Mouse (Mus musculus): ENCODE measurements at regions not wholly inside any gene's neighbourhood (a gene's known extent, or its start where the extent isn't known, plus 50 kb on each side); places are given as distances from the start of the nearest gene placed in this dataset.
A peak's percentile ranks its signal among the peaks of the same experiment; 100 is the strongest.

GRCm38 (mm10) chr2:7840612-7841011, 331.2 kb upstream of the Celf2 start:
- WGBS = 90% methylated on average over 1 of the region's 1 CpGs
- Histone ChIP-seq H3K9me3 (ENCODE audit: low read length) (no peaks in the 10 kb centered on the region), H3K9ac (replicated peaks; ENCODE audit: low read length) (no peak overlapping the region), H3K27me3 (ENCODE audit: insufficient read depth, low read length) (no peaks in the 10 kb centered on the region), H3K27ac (ENCODE audit: low read length) (no peak overlapping the region), H3K4me3 (ENCODE audit: low read length) (no peak overlapping the region), H3K4me1 (ENCODE audit: insufficient read depth, low read length) (no peaks in the 10 kb centered on the region), H3K4me2 (replicated peaks; ENCODE audit: low read depth, low read length) (no peak overlapping the region), H3K36me3 (ENCODE audit: insufficient read depth, low read length) (no peaks in the 10 kb centered on the region)
- no peak for ATAC-seq (ENCODE audit: low FRiP score, low TSS enrichment)

GRCm38 (mm10) chr2:7837877-7838276, 328.5 kb upstream of the Celf2 start:
- H3K27ac ChIP-seq (ENCODE audit: low read length) = no peak overlapping the region
- H3K27me3 ChIP-seq (ENCODE audit: insufficient read depth, low read length) = no peaks in the 10 kb centered on the region
- no peak overlapping the region for H3K9ac ChIP-seq (replicated peaks; ENCODE audit: low read length)
- peak; percentile 54; the same call in 1 of the 2 replicates for ATAC-seq (ENCODE audit: low FRiP score, low TSS enrichment)
- 30% methylated on average over 3 of the region's 3 CpGs for WGBS
- H3K9me3 ChIP-seq (ENCODE audit: low read length) = no peaks in the 10 kb centered on the region
- no peaks in the 10 kb centered on the region for H3K36me3 ChIP-seq (ENCODE audit: insufficient read depth, low read length)
- no peak overlapping the region for H3K4me2 ChIP-seq (replicated peaks; ENCODE audit: low read depth, low read length)
- no peak overlapping the region for H3K4me3 ChIP-seq (ENCODE audit: low read length)
- H3K4me1 ChIP-seq (ENCODE audit: insufficient read depth, low read length) = no peaks in the 10 kb centered on the region

GRCm38 (mm10) chr2:7831239-7831638, 321.9 kb upstream of the Celf2 start:
- Histone ChIP-seq H3K4me2 (replicated peaks; ENCODE audit: low read depth, low read length) (no peak overlapping the region), H3K27me3 (ENCODE audit: insufficient read depth, low read length) (no peaks in the 10 kb centered on the region), H3K4me1 (ENCODE audit: insufficient read depth, low read length) (no peaks in the 10 kb centered on the region), H3K27ac (ENCODE audit: low read length) (no peak overlapping the region), H3K4me3 (ENCODE audit: low read length) (no peak overlapping the region), H3K9ac (replicated peaks; ENCODE audit: low read length) (no peak overlapping the region), H3K9me3 (ENCODE audit: low read length) (no peaks in the 10 kb centered on the region), H3K36me3 (ENCODE audit: insufficient read depth, low read length) (no peaks in the 10 kb centered on the region)
- WGBS = 77% methylated on average over 4 of the region's 4 CpGs
- no peak for ATAC-seq (ENCODE audit: low FRiP score, low TSS enrichment)

- no peaks in the 10 kb centered on the region for H3K4me1 ChIP-seq (ENCODE audit: insufficient read depth, low read length)
- no peak for ATAC-seq (ENCODE audit: low FRiP score, low TSS enrichment)
- H3K9me3 ChIP-seq (ENCODE audit: low read length) = no peaks in the 10 kb centered on the region
- no peak overlapping the region for H3K27ac ChIP-seq (ENCODE audit: low read length)
- no peaks in the 10 kb centered on the region for H3K27me3 ChIP-seq (ENCODE audit: insufficient read depth, low read length)
- H3K4me2 ChIP-seq (replicated peaks; ENCODE audit: low read depth, low read length) = no peak overlapping the region
- no peaks in the 10 kb centered on the region for H3K36me3 ChIP-seq (ENCODE audit: insufficient read depth, low read length)
- no peak overlapping the region for H3K4me3 ChIP-seq (ENCODE audit: low read length)
- H3K9ac ChIP-seq (replicated peaks; ENCODE audit: low read length) = no peak overlapping the region
- WGBS = 69% methylated on average over 7 of the region's 7 CpGs
Observed at GRCm38 (mm10) chr2:7826272-7826671, 316.9 kb upstream of the Celf2 start.

GRCm38 (mm10) chr2:7796415-7796814, 287.1 kb upstream of the Celf2 start:
- Histone ChIP-seq H3K4me3 (ENCODE audit: low read length) (no peak overlapping the region), H3K27ac (ENCODE audit: low read length) (no peak overlapping the region), H3K4me2 (replicated peaks; ENCODE audit: low read depth, low read length) (no peak overlapping the region), H3K36me3 (ENCODE audit: insufficient read depth, low read length) (no peaks in the 10 kb centered on the region), H3K27me3 (ENCODE audit: insufficient read depth, low read length) (no peaks in the 10 kb centered on the region), H3K9me3 (ENCODE audit: low read length) (no peaks in the 10 kb centered on the region), H3K9ac (replicated peaks; ENCODE audit: low read length) (no peak overlapping the region), H3K4me1 (ENCODE audit: insufficient read depth, low read length) (no peaks in the 10 kb centered on the region)
- WGBS = 59% methylated on average over 2 of the region's 2 CpGs
- ATAC-seq (ENCODE audit: low FRiP score, low TSS enrichment) = no peak

GRCm38 (mm10) chr2:7792456-7793145, 283.2 kb upstream of the Celf2 start:
- Histone ChIP-seq H3K4me2 (replicated peaks; ENCODE audit: low read depth, low read length) (no peak overlapping the region), H3K27ac (ENCODE audit: low read length) (no peak overlapping the region), H3K9me3 (ENCODE audit: low read length) (no peaks in the 10 kb centered on the region), H3K4me1 (ENCODE audit: insufficient read depth, low read length) (no peaks in the 10 kb centered on the region), H3K9ac (replicated peaks; ENCODE audit: low read length) (no peak overlapping the region), H3K4me3 (ENCODE audit: low read length) (no peak overlapping the region), H3K36me3 (ENCODE audit: insufficient read depth, low read length) (no peaks in the 10 kb centered on the region), H3K27me3 (ENCODE audit: insufficient read depth, low read length) (no peaks in the 10 kb centered on the region)
- peak; percentile 51; the same call in 1 of the 2 replicates for ATAC-seq (ENCODE audit: low FRiP score, low TSS enrichment)
- 60% methylated on average over 2 of the region's 2 CpGs for WGBS

GRCm38 (mm10) chr2:7778610-7779009, 269.2 kb upstream of the Celf2 start:
- Histone ChIP-seq H3K27ac (ENCODE audit: low read length) (no peak overlapping the region), H3K4me1 (ENCODE audit: insufficient read depth, low read length) (no peaks in the 10 kb centered on the region), H3K9me3 (ENCODE audit: low read length) (no peaks in the 10 kb centered on the region), H3K27me3 (ENCODE audit: insufficient read depth, low read length) (no peaks in the 10 kb centered on the region), H3K4me2 (replicated peaks; ENCODE audit: low read depth, low read length) (no peak overlapping the region), H3K9ac (replicated peaks; ENCODE audit: low read length) (no peak overlapping the region), H3K36me3 (ENCODE audit: insufficient read depth, low read length) (no peaks in the 10 kb centered on the region), H3K4me3 (ENCODE audit: low read length) (no peak overlapping the region)
- no peak for ATAC-seq (ENCODE audit: low FRiP score, low TSS enrichment)
- WGBS = 61% methylated on average over 2 of the region's 2 CpGs

GRCm38 (mm10) chr2:7734097-7734730, 224.9 kb upstream of the Celf2 start:
- Histone ChIP-seq H3K27me3 (ENCODE audit: insufficient read depth, low read length) (no peaks in the 10 kb centered on the region), H3K27ac (ENCODE audit: low read length) (no peak overlapping the region), H3K4me3 (ENCODE audit: low read length) (no peak overlapping the region), H3K4me2 (replicated peaks; ENCODE audit: low read depth, low read length) (no peak overlapping the region), H3K9ac (replicated peaks; ENCODE audit: low read length) (no peak overlapping the region), H3K9me3 (ENCODE audit: low read length) (no peaks in the 10 kb centered on the region), H3K4me1 (ENCODE audit: insufficient read depth, low read length) (no peaks in the 10 kb centered on the region), H3K36me3 (ENCODE audit: insufficient read depth, low read length) (no peaks in the 10 kb centered on the region)
- WGBS = 47% methylated on average over 8 of the region's 8 CpGs
- ATAC-seq (ENCODE audit: low FRiP score, low TSS enrichment) = no peak

GRCm38 (mm10) chr2:7730960-7731359, 221.6 kb upstream of the Celf2 start:
- WGBS = 83% methylated on average over 1 of the region's 1 CpGs
- Histone ChIP-seq H3K27ac (ENCODE audit: low read length) (no peak overlapping the region), H3K27me3 (ENCODE audit: insufficient read depth, low read length) (no peaks in the 10 kb centered on the region)

GRCm38 (mm10) chr2:7722283-7722935, 213.0 kb upstream of the Celf2 start:
- Histone ChIP-seq H3K9me3 (ENCODE audit: low read length) (no peaks in the 10 kb centered on the region), H3K27me3 (ENCODE audit: insufficient read depth, low read length) (no peaks in the 10 kb centered on the region), H3K27ac (ENCODE audit: low read length) (no peak overlapping the region), H3K4me3 (ENCODE audit: low read length) (no peak overlapping the region), H3K36me3 (ENCODE audit: insufficient read depth, low read length) (no peaks in the 10 kb centered on the region), H3K9ac (replicated peaks; ENCODE audit: low read length) (no peak overlapping the region), H3K4me1 (ENCODE audit: insufficient read depth, low read length) (no peaks in the 10 kb centered on the region), H3K4me2 (replicated peaks; ENCODE audit: low read depth, low read length) (no peak overlapping the region)
- 76% methylated on average over 10 of the region's 10 CpGs for WGBS
- ATAC-seq (ENCODE audit: low FRiP score, low TSS enrichment) = peak; percentile 80; the same call in 1 of the 2 replicates

More at GRCm38 (mm10) chr2:7730960-7731359, 221.6 kb upstream of the Celf2 start:
- no peaks in the 10 kb centered on the region for H3K9me3 ChIP-seq (ENCODE audit: low read length)
- no peak for ATAC-seq (ENCODE audit: low FRiP score, low TSS enrichment)
- no peaks in the 10 kb centered on the region for H3K36me3 ChIP-seq (ENCODE audit: insufficient read depth, low read length)
- H3K9ac ChIP-seq (replicated peaks; ENCODE audit: low read length) = no peak overlapping the region
- H3K4me2 ChIP-seq (replicated peaks; ENCODE audit: low read depth, low read length) = no peak overlapping the region
- H3K4me3 ChIP-seq (ENCODE audit: low read length) = no peak overlapping the region
- H3K4me1 ChIP-seq (ENCODE audit: insufficient read depth, low read length) = no peaks in the 10 kb centered on the region

All from kidney, embryonic 16.5 days (tissue).